Mouse (Mus musculus) naive thymus-derived CD4-positive, alpha-beta T cell, adult 2 months (primary cell): ENCODE measurements around the gene Gm20828.
"Not testable (repeated sequence)": the region's sequence is repeated elsewhere in the genome, so short reads cannot be mapped to it uniquely, and the experiment has no call there.

ENCODE experiments used
- DNase-seq: peaks from one replicate; pipeline ENCODE4 v3.0.0-alpha.2; 2011; ENCODE audit warnings: low read depth

The Gm20828 gene

DNA sequence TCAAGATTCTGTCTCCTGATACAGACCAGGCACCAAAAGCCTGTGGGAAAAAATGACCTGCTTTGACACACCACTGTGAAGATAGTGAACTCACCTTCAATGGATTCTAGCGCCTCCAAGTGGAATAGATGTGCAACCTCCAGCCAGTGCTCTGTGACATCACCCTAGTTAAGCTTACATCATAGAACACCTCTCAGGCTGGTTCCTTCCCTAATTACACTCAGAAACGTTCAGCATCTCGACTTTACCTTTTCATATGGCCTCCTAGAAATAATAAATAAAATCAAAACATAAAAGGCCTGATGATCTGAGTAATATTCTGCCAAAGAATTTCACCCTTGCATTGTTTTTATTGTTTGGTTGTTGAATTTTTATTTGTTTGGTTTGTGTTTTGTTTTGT is at the start of gene Gm20828:
TSS of gene Gm20828 (minus strand) at position 101 of the 400 bp plus-strand sequence.
- DNase-seq, result not testable (repeated sequence)
